Mouse (Mus musculus): ENCODE results near the gene Utrn.

- TF ChIP-seq POLR2A (IDR thresholded peaks at IDR 0.05; ENCODE audit: borderline replicate concordance, insufficient read depth, low read length), result no peak
- no peak for TF ChIP-seq CTCF (IDR thresholded peaks at IDR 0.05; ENCODE audit: borderline replicate concordance, insufficient read depth, low read depth, low read length)
These were observed 216.2 kb downstream of the Utrn start for GRCm38 (mm10) chr10:12652988-12653387.
